Mouse (Mus musculus) neural tube, embryonic 11.5 days (tissue): ENCODE data around the gene Kcmf1. TPM values are rescaled to one million over a fixed set of nuclear protein-coding genes. Genes with fewer than 3 reads are reported as not detected.

Experiments used
- ATAC-seq: fragments of 200-750 bp; cut with Nextera tagmentation; 2 replicates; pipeline ENCODE4 v1.8.0; 2017; ENCODE audit warnings: moderate number of reproducible peaks, mild to moderate bottlenecking, moderate TSS enrichment, moderate library complexity; ENCODE audit not compliant: insufficient read depth, low FRiP score, low TSS enrichment
- DNase-seq: peaks from one replicate; pipeline ENCODE4 v3.0.0-alpha.2; 2015; ENCODE audit warnings: low spot score
- H3K27ac ChIP-seq: fragments of 300-500 bp; sonication (generic); 2 replicates; pipeline ENCODE4 v1.5.1; 2014; ENCODE audit warnings: low read depth, mild to moderate bottlenecking, low read length
- H3K27me3 ChIP-seq: fragments of 300-500 bp; sonication (generic); 2 replicates; pipeline ENCODE4 v1.6.1; 2014; ENCODE audit warnings: mild to moderate bottlenecking, low read length, mixed read lengths; ENCODE audit not compliant: control insufficient read depth, insufficient read depth
- H3K36me3 ChIP-seq: fragments of 300-500 bp; sonication (generic); 2 replicates; pipeline ENCODE4 v1.6.1; 2014; ENCODE audit warnings: mild to moderate bottlenecking, low read length, moderate library complexity, mixed read lengths; ENCODE audit not compliant: control insufficient read depth, insufficient read depth
- H3K4me1 ChIP-seq: fragments of 300-500 bp; sonication (generic); 2 replicates; pipeline ENCODE4 v1.6.1; 2014; ENCODE audit warnings: low read length, mixed read lengths; ENCODE audit not compliant: control insufficient read depth, insufficient read depth
- H3K4me2 ChIP-seq: fragments of 300-500 bp; sonication (generic); 2 replicates; pipeline ENCODE4 v1.6.1; 2014; ENCODE audit warnings: low read depth, mild to moderate bottlenecking, moderate library complexity
- H3K4me3 ChIP-seq: fragments of 300-500 bp; sonication (generic); 2 replicates; pipeline ENCODE4 v1.5.1; 2014; ENCODE audit warnings: low read depth, low read length
- H3K9ac ChIP-seq: fragments of 300-500 bp; sonication (generic); 2 replicates; pipeline ENCODE4 v1.6.1; 2014; ENCODE audit warnings: mild to moderate bottlenecking, low read length
- H3K9me3 ChIP-seq: fragments of 300-500 bp; sonication (generic); 2 replicates; pipeline ENCODE4 v1.6.1; 2016; ENCODE audit warnings: low read length; ENCODE audit not compliant: control insufficient read depth
- WGBS: fragments of 180-500 bp; shearing (Covaris S2); extraction: QIAGEN DNeasy Blood & Tissue Kit; methylation state at CpG from one replicate; pipeline ENCODE4 v1.1.7; 2014; 5-methylcytosine and 5-hydroxymethylcytosine counted together
- polyA plus RNA-seq: library from polyadenylated mRNA; unstranded; fragments of >200 nt; fragmentation: Nextera tagmentation; extraction: Ambion mirVana; gene quantifications from 2 replicates; pipeline ENCODE4 v1.2.1, GENCODE M21; 2014

Gene Kcmf1
- polyA plus RNA-seq, 1 experiment from 2014 or later = 48.6 TPM

GRCm38 (mm10) chr6:72888655-72889054, 11.1 kb downstream of the Kcmf1 start:
- 91% methylated on average over 2 of the region's 2 CpGs for WGBS
- no peak for ATAC-seq

GRCm38 (mm10) chr6:72885268-72885667, 14.5 kb downstream of the Kcmf1 start:
- Histone ChIP-seq H3K4me2 (no peak overlapping the region), H3K4me3 (no peak overlapping the region), H3K9me3 (no peaks in the 10 kb centered on the region), H3K27me3 (no peaks in the 10 kb centered on the region), H3K27ac (no peak overlapping the region), H3K36me3 (no peaks in the 10 kb centered on the region), H3K9ac (no peak overlapping the region), H3K4me1 (no peaks in the 10 kb centered on the region)
- DNase-seq = no peak
- no peak for ATAC-seq
- WGBS = 93% methylated on average over 1 of the region's 1 CpGs

More at GRCm38 (mm10) chr6:72888655-72889054, 11.1 kb downstream of the Kcmf1 start:
- no peak overlapping the region for H3K4me2 ChIP-seq
- no peak overlapping the region for H3K9ac ChIP-seq
- no peaks in the 10 kb centered on the region for H3K36me3 ChIP-seq
- no peaks in the 10 kb centered on the region for H3K9me3 ChIP-seq
- DNase-seq = no peak
- no peak overlapping the region for H3K4me3 ChIP-seq
- no peaks in the 10 kb centered on the region for H3K4me1 ChIP-seq
- no peak overlapping the region for H3K27ac ChIP-seq
- no peaks in the 10 kb centered on the region for H3K27me3 ChIP-seq

- Histone ChIP-seq H3K4me2 (no peak overlapping the region), H3K36me3 (no peaks in the 10 kb centered on the region), H3K27me3 (no peaks in the 10 kb centered on the region), H3K9ac (no peak overlapping the region), H3K4me3 (no peak overlapping the region), H3K27ac (no peak overlapping the region), H3K9me3 (no peaks in the 10 kb centered on the region), H3K4me1 (no peaks in the 10 kb centered on the region)
- WGBS = 86% methylated on average over 3 of the region's 3 CpGs
- DNase-seq = no peak
- ATAC-seq = no peak
Measured at GRCm38 (mm10) chr6:72884767-72885166, 15.0 kb downstream of the Kcmf1 start.

- no peak overlapping the region for H3K4me2 ChIP-seq
- no peak overlapping the region for H3K27ac ChIP-seq
- no peaks in the 10 kb centered on the region for H3K27me3 ChIP-seq
- 87% methylated on average over 8 of the region's 8 CpGs for WGBS
- no peaks in the 10 kb centered on the region for H3K4me1 ChIP-seq
- ATAC-seq (no peak), DNase-seq (no peak)
- H3K9me3 ChIP-seq = no peaks in the 10 kb centered on the region
- H3K4me3 ChIP-seq = no peak overlapping the region
- no peaks in the 10 kb centered on the region for H3K36me3 ChIP-seq
- H3K9ac ChIP-seq = no peak overlapping the region
Measured at GRCm38 (mm10) chr6:72882661-72883458, 16.9 kb downstream of the Kcmf1 start.

- DNase-seq (no peak), ATAC-seq (no peak)
- Histone ChIP-seq H3K4me3 (no peak overlapping the region), H3K9ac (no peak overlapping the region), H3K4me1 (no peaks in the 10 kb centered on the region), H3K27ac (no peak overlapping the region), H3K27me3 (no peaks in the 10 kb centered on the region), H3K4me2 (no peak overlapping the region), H3K9me3 (no peaks in the 10 kb centered on the region), H3K36me3 (no peaks in the 10 kb centered on the region)
- WGBS = 93% methylated on average over 3 of the region's 3 CpGs
Measured at GRCm38 (mm10) chr6:72882222-72882621, 17.6 kb downstream of the Kcmf1 start.

DNA sequence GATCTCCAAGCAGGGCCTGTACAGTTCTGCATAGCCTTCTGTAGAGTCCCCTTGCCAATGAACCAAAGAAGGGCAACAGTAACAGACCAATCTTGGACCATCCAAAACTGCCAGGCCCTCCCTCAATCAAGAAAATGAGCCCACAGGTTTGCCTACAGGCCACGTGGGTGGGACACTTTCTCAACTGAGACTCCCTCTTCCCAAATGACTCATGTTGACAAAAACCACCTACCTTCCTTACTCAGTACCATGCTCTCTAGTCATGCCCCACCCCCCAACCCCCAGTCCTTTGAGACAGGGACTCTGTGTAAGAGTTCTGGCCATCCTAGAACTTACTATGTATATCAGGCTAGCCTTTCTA, 18.2 kb downstream of the Kcmf1 start:
- Histone ChIP-seq H3K4me2 (no peak overlapping the region), H3K36me3 (no peaks in the 10 kb centered on the region), H3K9me3 (no peaks in the 10 kb centered on the region), H3K4me3 (no peak overlapping the region), H3K27ac (no peak overlapping the region), H3K4me1 (no peaks in the 10 kb centered on the region), H3K9ac (no peak overlapping the region), H3K27me3 (no peaks in the 10 kb centered on the region)
- DNase-seq (no peak), ATAC-seq (no peak)
- 77% methylated on average over 1 of the region's 1 CpGs for WGBS

DNA sequence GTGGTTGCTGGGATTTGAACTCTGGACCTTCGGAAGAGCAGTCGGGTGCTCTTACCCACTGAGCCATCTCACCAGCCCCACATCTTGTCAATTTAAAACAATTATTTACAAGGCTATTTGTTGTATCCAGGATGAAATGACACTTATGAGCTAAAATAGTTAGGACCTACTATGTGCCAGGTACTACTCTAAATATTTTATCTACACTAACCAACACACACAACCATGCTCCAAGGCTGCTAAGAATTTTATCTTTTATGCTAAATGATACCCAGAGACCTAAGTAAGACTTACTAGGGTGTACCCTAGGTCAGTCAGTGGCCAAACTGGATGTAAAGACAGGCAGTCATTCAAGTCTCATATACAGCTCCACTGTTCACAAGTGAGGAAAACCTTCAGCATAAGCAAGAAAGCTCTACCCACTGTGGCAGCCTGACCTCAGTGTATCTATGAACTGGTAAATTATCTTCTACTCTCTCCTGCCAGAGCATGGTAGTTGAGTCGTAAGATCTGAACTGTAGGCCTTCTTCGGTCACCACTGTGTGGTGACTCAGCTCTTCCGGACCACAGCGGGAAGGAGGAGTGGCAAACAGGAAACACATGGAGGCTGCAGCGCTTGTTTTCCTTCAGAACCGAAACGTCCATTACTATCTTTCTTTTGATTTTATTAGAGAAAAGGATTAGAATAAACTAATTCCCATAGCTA, 18.7 kb downstream of the Kcmf1 start:
- no peak for DNase-seq

GRCm38 (mm10) chr6:72876629-72877028, 23.1 kb downstream of the Kcmf1 start:
- no peak for DNase-seq
- H3K4me1 ChIP-seq = no peaks in the 10 kb centered on the region
- ATAC-seq = no peak
- H3K9me3 ChIP-seq = no peaks in the 10 kb centered on the region
- H3K9ac ChIP-seq = no peak overlapping the region
- no peak overlapping the region for H3K27ac ChIP-seq
- WGBS = 97% methylated on average over 6 of the region's 6 CpGs
- no peak overlapping the region for H3K4me2 ChIP-seq
- no peaks in the 10 kb centered on the region for H3K36me3 ChIP-seq
- no peak overlapping the region for H3K4me3 ChIP-seq
- H3K27me3 ChIP-seq = no peaks in the 10 kb centered on the region

More for the DNA sequence above, 18.7 kb downstream of the Kcmf1 start:
- no peak for ATAC-seq
- Histone ChIP-seq H3K27me3 (no peaks in the 10 kb centered on the region), H3K4me1 (no peaks in the 10 kb centered on the region), H3K4me2 (no peak overlapping the region), H3K27ac (no peak overlapping the region), H3K4me3 (no peak overlapping the region), H3K9ac (no peak overlapping the region), H3K9me3 (no peaks in the 10 kb centered on the region), H3K36me3 (no peaks in the 10 kb centered on the region)
- 91% methylated on average over 9 of the region's 9 CpGs for WGBS

DNA sequence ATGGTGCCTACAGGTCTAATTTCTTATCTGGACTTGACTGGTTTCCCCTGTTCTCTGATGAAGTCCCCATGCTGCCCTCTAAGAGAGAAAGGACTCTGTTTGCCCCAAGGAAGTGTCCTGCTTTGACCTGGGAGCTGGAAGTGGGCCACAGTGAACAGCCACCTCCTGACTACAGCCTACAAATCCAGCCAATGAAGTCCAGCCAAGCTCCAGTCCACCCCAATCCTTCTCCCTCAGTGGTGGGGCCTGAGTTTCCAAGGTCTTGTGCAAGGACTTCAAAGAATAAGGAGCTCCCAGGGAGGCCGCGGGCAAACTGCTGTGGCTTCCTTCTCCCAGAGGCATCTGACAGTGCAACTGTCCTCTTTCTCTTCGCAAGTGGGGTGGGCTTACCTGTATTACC, 26.4 kb downstream of the Kcmf1 start:
- Histone ChIP-seq H3K9ac (no peak overlapping the region), H3K4me2 (no peak overlapping the region), H3K27me3 (no peaks in the 10 kb centered on the region), H3K36me3 (no peaks in the 10 kb centered on the region), H3K4me3 (no peak overlapping the region), H3K9me3 (no peaks in the 10 kb centered on the region), H3K27ac (no peak overlapping the region), H3K4me1 (peaks cover 10% of the 10 kb centered on the region)
- 94% methylated on average over 3 of the region's 3 CpGs for WGBS
- DNase-seq = no peak
- ATAC-seq = no peak
